Mouse (Mus musculus) fibroblast of lung, adult 2 months (primary cell): ENCODE data around the gene Msl1.

ENCODE experiments used
- DNase-seq: peaks from one replicate; pipeline ENCODE4 v3.0.0-alpha.2; 2011; ENCODE audit warnings: low read depth

Msl1 gene

DNA sequence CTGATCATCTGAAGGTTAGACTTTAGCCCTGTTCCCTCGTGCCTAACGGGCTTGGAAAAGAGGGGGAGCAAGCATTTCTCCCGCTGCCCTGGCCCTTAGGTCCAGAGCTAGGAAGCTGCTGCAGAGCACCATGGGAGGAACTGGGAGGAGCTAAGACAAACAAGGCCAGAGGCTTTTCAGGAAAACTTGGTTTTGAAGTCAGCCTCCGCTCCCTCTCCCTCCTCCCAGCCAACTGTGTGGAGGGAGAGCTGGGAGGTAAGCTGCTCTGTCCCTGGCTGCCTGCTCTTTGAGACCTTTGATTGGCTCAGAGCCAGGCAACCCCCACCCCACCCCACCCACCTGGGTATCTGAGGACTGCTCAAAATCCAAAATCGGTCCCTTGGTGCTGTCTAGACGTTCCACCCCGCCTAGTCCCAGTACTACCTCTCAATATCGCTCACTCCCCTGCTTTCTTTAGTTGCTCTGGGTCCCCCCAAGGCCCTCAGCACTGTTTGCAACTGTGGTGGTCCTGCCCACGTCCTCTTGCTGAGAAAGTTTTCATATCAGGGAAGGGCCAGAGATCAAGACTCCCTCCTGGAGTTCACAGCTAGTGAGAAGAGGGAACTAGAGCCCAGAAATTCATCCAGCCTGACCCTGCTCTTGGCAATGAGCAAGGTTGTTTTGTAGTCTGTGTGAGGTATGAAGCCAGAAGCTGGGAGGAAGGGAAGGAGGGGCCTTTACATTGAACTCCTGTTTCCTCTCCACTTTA is 18.3 kb upstream of the Msl1 start:
- no peak for DNase-seq

DNA sequence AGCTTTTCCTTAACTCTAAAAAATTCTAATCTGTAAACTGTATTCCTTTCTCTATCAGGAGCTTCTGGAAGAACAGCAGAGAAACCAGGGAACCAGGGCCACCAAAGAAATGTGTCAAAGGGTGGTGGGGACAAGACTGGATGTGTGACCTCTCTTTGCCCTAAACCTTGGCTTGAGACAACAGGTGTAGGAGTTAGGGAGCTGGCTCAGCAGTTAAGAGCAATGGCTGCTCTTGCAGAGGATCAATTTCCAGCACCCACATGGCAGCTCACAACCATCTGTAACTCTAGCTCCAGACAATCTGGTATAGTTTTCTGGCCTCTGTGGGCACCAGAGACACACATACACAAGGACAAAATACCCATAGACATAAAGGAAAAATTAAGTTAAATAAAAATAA is 17.4 kb upstream of the Msl1 start:
- no peak for DNase-seq

- DNase-seq, result no peak
Observed at GRCm38 (mm10) chr11:98781851-98782512, 13.3 kb upstream of the Msl1 start.

GRCm38 (mm10) chr11:98782651-98783235 is 12.6 kb upstream of the Msl1 start:
- DNase-seq, result no peak

GRCm38 (mm10) chr11:98783236-98783696 is 12.1 kb upstream of the Msl1 start:
- peak; percentile 97 for DNase-seq

DNA sequence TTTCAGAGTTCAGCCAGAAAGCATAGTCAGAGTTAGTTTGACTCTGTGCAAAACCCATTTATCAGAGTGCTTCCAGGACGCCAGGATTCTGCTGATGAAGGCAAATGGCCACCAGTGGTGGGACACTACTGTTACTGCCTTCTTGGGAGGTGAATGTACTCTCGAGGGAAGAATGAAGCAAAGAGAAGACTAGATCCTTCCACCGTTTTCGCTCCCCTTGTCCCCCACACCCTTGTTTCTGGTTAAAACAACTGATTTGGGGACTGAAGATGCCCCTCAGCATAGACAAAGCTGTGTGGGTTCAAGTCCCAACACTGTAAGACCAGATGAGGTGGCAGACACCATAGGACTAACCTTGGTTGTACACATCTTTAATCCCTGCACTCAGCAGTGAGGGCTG is 11.2 kb upstream of the Msl1 start:
- DNase-seq, result no peak

DNA sequence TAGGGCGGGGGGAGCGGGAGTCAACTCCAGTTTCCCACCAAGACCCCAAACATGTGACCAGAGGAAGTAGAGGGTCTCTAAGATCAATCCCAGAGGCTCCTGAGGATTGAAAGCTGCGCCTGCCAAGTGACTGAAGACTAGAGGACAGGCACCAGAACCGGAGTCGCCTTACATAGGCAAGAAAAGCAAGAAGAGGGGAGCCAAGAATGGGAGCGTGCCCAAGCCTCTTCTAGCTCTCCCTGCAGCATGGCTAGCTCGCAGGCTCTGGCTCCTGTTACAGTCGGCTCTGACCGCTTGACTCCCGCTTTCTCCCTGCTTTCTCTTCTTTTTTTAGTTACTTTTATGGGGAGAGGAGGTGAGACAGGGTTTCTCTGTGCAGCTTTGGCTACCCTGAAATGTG is 10.1 kb upstream of the Msl1 start:
- DNase-seq, result no peak

DNA sequence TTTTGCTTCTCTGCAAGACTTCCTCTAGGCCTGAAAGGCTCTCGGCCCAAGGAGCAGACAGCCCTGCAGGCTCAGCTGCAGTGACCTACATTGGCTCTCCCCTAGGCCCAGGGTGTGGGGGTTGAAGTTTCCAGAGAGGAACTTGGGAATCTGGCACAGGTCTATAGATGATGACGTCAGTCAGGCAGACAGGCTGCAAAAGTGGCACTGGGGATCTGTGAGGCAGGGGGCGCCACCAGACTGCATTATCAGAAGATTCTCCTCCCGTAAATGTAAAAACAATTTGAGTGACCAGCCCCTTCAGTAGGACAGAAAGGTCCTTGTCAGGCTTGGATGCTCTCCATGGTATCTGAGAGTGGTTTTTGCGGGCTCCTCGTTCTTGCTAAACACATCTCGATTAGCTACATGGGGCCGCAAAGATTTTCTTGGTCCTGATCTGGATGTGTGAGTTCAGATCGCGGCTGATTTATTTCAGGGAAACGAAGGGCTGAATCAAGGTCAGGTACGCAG is 9.5 kb upstream of the Msl1 start:
- peak; percentile 88 for DNase-seq

DNA sequence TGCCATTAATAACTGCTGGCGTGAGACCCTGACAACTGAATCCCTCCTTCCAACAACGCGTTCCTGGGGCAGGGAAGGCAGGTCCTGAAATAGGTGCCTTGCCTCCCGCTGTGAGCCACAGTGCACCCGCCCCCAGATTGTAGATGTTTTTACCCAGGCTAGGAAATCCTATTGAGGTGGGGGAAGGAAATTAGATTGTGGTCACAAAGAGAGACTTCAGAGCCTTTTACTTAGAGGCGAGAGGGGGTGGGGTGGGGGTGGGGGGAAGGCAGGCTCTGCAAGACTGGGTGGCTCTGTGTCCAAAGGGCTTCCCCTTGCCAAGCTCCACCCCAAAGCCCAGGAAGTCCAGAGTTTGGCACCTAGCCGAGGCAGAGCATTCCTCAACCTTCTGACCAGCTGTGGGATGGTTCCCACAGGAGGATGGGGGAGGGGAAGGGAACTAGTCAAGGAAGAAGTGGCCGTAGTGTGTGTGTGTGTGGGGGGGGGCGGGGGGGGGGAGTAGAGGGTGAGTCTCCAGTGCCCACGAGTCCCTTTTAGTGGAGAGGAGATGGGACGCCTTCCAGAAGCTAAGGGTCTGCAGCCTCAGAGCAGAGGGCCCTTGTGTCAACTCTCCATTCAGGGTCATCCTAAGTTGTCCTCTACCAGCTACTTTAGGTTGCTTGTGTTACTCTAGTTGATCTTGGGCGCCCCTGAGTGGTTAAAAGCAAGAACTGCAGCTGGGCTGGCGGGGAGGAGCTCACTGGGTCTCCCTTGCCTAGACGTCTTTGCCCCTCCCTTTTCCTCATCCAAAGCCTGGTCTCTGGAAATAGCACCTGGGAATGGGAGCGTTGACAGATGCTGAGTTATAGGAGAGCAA is 8.7 kb upstream of the Msl1 start:
- peak; percentile 89 for DNase-seq

- DNase-seq, result no peak
Observed at GRCm38 (mm10) chr11:98787229-98787628, 8.1 kb upstream of the Msl1 start.

GRCm38 (mm10) chr11:98787691-98788090 is 7.6 kb upstream of the Msl1 start:
- no peak for DNase-seq

GRCm38 (mm10) chr11:98788139-98788538 is 7.2 kb upstream of the Msl1 start:
- no peak for DNase-seq

- DNase-seq, result peak; percentile 98
Observed at GRCm38 (mm10) chr11:98788550-98789218, 6.6 kb upstream of the Msl1 start.

GRCm38 (mm10) chr11:98789219-98789807 is 6.0 kb upstream of the Msl1 start:
- DNase-seq, result no peak

DNA sequence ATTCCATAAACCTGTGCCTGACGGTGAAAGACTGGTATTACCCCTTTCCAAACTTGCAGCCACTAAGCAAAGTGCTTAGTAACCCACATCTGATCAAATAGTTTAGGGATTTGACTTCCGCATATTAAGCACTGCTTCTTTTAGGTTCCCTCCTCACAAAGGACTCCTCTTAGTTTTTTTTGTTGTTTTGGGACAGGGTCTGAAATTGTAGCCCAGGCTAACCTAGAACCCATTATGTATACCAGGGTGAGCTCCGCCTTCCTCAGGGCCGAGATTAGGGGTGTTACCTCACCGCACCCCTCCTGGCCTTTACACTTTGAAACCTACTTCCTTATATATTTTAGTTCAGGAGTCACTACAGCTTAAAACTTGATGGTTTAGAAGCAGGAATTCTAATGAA is 5.5 kb upstream of the Msl1 start:
- no peak for DNase-seq

DNA sequence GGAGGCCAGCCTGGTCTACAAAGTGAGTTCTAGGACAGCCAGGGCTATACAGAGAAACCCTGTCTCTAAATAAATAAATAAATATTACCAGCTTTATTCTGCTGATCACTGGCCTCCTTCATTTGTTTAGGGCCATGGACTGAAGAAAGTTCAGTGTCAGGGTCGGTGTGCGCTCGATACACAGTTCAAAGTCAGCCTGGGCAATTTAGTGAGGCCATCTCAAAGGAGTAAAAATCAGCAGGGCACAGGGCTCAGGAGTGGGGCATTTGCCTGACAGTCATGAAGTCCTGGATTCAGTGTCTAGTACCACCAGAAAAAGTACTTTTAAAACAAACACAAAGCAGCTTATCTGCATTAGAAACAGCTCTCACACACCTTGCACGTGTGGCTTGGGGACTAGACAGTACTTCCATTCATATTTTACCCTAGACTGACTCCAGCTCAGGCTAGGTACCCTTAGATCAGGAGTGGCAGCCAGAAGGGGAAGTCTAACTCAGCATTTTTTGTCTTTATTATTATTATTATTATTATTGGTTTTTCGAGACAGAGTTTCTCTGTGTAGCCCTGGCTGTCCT is 4.6 kb upstream of the Msl1 start:
- no peak for DNase-seq

DNA sequence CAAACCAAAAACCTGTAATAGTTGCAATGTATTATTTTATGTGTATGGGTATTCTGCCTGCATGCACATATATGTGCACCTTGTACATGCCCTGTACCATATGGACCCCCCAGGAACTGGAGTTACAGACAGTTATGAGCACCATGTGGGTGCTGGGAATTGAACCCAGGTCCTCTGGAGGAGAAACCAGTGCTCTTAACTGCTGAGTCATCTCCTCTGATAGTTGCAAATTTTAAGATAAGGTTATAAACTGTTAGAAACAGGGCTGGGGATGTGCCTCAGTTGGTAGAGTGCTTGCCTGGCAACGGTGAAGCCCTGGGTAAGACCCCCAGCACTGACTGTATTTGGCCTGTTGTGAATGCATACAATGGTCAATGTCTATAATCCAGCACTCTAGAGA is 3.9 kb upstream of the Msl1 start:
- DNase-seq, result no peak

DNA sequence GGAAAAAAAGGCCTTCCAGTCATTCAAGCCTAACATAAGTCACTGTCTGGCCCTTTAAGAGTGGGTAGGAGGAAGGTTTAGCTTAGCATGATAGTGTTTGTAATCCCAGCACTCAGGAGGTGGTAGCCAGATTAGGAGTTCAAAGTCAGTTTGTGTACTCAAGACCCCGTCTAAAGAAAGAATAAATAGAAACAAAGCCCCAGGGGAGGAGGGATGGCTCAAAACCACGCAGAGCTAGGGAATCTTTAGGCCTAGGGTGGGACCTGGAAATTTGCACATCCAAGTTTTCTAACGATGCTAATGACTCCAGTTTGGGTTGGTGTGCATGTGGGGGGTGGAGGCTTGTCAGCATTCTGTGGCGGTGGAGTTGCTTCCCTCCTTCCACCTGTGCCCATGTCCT is 3.2 kb upstream of the Msl1 start:
- DNase-seq, result no peak

DNA sequence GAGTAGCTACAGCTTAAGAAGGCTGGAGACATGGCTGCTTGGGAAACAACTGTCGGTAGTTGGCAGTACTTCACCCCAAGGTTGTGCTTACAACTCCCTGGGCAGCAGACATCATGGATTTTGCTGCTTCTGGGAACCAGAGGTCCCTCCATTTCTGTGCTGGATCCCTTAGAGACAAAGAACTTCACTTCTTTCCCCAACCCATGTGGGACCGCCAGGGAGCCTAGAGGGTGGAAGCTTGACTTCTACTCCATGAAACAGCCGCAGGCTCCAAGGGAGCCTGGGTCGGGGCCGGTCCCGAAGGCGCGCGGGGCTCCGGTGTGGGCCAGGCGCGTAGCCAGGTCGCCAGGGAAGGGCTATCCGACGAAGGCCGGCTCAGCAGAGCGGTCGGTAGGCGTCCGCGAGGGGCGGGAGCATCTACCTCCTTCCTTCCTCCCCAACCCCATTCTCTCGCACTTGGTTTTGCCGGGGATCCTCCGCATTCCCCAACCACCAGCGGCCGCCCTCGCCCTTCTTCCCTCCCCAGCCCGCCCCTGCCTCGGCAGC is 774 bp upstream of the Msl1 start:
- DNase-seq, result no peak

DNA sequence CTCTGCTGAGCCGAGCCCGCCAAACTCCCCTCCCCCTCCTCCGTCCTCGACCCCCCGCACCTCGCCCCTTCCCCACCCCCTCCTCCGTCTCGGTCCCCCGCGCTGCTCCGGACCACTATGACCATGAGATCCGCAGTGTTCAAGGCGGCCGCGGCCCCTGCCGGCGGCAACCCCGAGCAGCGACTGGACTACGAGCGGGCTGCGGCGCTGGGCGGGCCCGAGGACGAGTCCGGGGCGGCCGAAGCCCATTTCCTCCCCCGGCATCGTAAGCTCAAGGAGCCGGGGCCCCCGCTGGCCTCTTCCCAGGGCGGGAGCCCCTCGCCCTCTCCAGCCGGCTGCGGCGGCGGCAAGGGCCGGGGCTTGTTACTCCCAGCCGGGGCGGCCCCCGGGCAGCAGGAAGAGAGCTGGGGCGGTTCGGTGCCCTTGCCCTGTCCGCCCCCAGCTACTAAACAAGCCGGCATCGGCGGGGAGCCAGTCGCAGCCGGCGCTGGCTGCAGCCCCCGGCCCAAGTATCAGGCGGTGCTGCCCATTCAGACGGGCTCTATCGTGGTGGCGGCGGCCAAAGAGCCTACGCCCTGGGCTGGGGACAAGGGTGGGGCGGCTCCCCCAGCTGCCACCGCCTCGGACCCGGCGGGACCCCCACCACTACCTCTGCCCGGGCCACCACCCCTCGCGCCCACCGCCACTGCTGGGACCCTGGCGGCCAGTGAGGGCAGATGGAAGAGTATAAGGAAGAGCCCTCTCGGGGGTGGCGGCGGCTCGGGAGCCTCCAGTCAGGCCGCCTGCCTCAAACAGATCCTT is 598 bp downstream of the Msl1 start:
- DNase-seq, result no peak
